Mouse (Mus musculus) kidney, embryonic 14.5 days (tissue): ENCODE measurements around the gene Sufu. TPM values are rescaled to one million over a fixed set of nuclear protein-coding genes. Genes with fewer than 3 reads are reported as not detected.

Experiments
- ATAC-seq: fragments of 200-750 bp; cut with Nextera tagmentation; 2 replicates; pipeline ENCODE4 v1.8.0; 2017; ENCODE audit warnings: moderate number of reproducible peaks, mild to moderate bottlenecking, moderate TSS enrichment, moderate library complexity; ENCODE audit not compliant: low FRiP score, low TSS enrichment
- H3K27ac ChIP-seq: fragments of 300-500 bp; sonication (generic); 2 replicates; pipeline ENCODE4 v1.5.1; 2014; ENCODE audit warnings: low read depth, mild to moderate bottlenecking, low read length, moderate library complexity, mixed read lengths
- H3K27me3 ChIP-seq: fragments of 300-500 bp; sonication (generic); 2 replicates; pipeline ENCODE4 v1.6.1; 2014; ENCODE audit warnings: mild to moderate bottlenecking, low read length; ENCODE audit not compliant: control insufficient read depth, insufficient read depth
- H3K36me3 ChIP-seq: fragments of 300-500 bp; sonication (generic); 2 replicates; pipeline ENCODE4 v1.6.1; 2014; ENCODE audit warnings: low read length, mixed read lengths; ENCODE audit not compliant: control insufficient read depth, insufficient read depth
- H3K4me1 ChIP-seq: fragments of 300-500 bp; sonication (generic); 2 replicates; pipeline ENCODE4 v1.6.1; 2014; ENCODE audit warnings: low read length, mixed read lengths; ENCODE audit not compliant: control insufficient read depth, insufficient read depth
- H3K4me2 ChIP-seq: fragments of 300-500 bp; sonication (generic); replicated peaks from 2 replicates; pipeline ENCODE4 v1.6.1; 2014; ENCODE audit warnings: low read depth, mild to moderate bottlenecking, low read length
- H3K4me3 ChIP-seq: fragments of 300-500 bp; sonication (generic); 2 replicates; pipeline ENCODE4 v1.5.1; 2014; ENCODE audit warnings: mild to moderate bottlenecking, low read length
- H3K9ac ChIP-seq: fragments of 300-500 bp; sonication (generic); 2 replicates; pipeline ENCODE4 v1.6.1; 2014; ENCODE audit warnings: low read depth, mild to moderate bottlenecking, low read length, moderate library complexity
- H3K9me3 ChIP-seq: fragments of 300-500 bp; sonication (generic); 2 replicates; pipeline ENCODE4 v1.6.1; 2016; ENCODE audit warnings: low read length; ENCODE audit not compliant: control insufficient read depth
- WGBS: fragments of 180-500 bp; shearing (Covaris S2); extraction: QIAGEN DNeasy Blood & Tissue Kit; methylation state at CpG from one replicate; pipeline ENCODE4 v1.1.7; 2014; 5-methylcytosine and 5-hydroxymethylcytosine counted together
- polyA plus RNA-seq: library from polyadenylated mRNA; unstranded; fragments of >200 nt; fragmentation: Nextera tagmentation; extraction: Ambion mirVana; gene quantifications from 2 replicates; pipeline ENCODE4 v1.2.1, GENCODE M21; 2014

Gene Sufu
- polyA plus RNA-seq, 1 experiment from 2014 or later: 48.8 TPM

DNA sequence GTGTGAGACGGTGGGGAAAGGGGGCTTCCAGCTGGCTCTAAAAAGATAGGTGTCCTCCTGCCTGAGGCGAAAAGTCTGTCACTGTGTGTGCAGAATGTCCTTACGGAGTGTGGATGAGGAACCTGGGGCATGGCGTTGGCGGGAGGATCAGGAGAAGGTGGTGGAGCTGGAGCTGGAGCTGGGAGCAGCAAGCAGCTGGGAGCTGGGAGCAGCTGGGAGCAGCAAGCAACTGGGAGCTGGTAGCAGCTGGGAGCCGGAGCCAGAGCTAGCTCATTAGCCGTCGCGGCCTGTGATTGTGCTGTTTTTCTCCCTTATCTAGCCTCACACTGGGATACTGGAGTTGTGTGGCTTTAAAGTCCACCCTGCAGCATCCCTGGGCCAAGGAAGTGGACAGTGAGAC lies 19.6 kb downstream of the Sufu start:
- H3K4me2 ChIP-seq: no peak overlapping the region
- no peaks in the 10 kb centered on the region for H3K27me3 ChIP-seq
- no peaks in the 10 kb centered on the region for H3K9me3 ChIP-seq
- H3K27ac ChIP-seq: no peak overlapping the region
- 0 out of 2 replicates have a peak, but pooled peaks cover 6% of the 10 kb centered on the region for H3K36me3 ChIP-seq
- H3K4me3 ChIP-seq: no peak overlapping the region
- WGBS: 77% methylated on average over 9 of the region's 9 CpGs
- no peak overlapping the region for H3K9ac ChIP-seq
- no peak for ATAC-seq
- H3K4me1 ChIP-seq: peaks cover 11% of the 10 kb centered on the region; the same call in 1 of the 2 replicates

DNA sequence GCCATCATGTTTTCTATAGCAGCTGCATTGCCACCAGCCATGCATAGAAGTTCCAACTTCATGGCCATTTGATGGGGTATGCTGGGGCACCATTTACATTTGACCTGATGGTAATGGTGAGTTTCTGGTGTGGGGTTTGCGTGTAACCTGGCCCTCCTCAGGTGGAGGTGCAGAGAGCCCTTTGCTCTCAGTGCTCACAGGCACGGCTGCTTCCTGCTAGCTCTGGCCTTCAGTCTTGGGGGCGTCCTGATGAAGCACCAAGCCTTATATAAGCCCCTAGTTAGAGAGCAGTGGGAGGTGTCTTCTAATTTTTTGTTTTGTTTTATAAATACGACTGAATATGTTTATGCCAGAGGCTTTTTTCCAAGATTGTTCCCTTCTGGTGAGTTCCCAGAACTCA lies 21.4 kb downstream of the Sufu start:
- H3K27ac ChIP-seq: no peak overlapping the region
- WGBS: 83% methylated on average over 4 of the region's 4 CpGs
- no peak for ATAC-seq

DNA sequence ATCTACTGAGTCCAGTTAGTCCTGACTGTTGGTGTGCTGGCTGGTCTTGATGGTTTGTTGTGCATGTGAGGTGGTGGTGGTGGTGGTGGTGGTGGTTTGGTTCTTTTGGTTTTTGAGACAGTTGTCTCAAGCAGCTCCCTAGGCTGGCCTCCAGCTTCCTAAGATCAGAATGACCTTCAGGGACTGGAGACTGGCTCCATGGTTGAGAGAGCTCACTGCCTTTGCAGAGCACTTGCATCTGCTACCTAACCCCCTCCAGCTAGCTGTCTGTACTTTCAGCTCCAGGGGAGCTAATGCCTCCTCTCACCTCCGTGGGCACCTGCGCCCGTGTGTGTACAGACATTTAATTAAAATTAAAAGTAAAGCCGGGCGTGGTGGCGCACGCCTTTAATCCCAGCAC lies 23.7 kb downstream of the Sufu start:
- Histone ChIP-seq H3K4me1 (peaks cover 27% of the 10 kb centered on the region), H3K4me2 (no peak overlapping the region), H3K4me3 (no peak overlapping the region), H3K9me3 (no peaks in the 10 kb centered on the region), H3K27ac (no peak overlapping the region), H3K27me3 (no peaks in the 10 kb centered on the region), H3K9ac (no peak overlapping the region), H3K36me3 (peaks cover 7% of the 10 kb centered on the region)
- no peak for ATAC-seq
- WGBS: 90% methylated on average over 7 of the region's 7 CpGs

More for the DNA sequence above, 21.4 kb downstream of the Sufu start:
- Histone ChIP-seq H3K27me3 (no peaks in the 10 kb centered on the region), H3K4me1 (peaks cover 27% of the 10 kb centered on the region), H3K4me2 (no peak overlapping the region), H3K4me3 (no peak overlapping the region), H3K9ac (no peak overlapping the region), H3K9me3 (no peaks in the 10 kb centered on the region), H3K36me3 (no peaks in the 10 kb centered on the region)

DNA sequence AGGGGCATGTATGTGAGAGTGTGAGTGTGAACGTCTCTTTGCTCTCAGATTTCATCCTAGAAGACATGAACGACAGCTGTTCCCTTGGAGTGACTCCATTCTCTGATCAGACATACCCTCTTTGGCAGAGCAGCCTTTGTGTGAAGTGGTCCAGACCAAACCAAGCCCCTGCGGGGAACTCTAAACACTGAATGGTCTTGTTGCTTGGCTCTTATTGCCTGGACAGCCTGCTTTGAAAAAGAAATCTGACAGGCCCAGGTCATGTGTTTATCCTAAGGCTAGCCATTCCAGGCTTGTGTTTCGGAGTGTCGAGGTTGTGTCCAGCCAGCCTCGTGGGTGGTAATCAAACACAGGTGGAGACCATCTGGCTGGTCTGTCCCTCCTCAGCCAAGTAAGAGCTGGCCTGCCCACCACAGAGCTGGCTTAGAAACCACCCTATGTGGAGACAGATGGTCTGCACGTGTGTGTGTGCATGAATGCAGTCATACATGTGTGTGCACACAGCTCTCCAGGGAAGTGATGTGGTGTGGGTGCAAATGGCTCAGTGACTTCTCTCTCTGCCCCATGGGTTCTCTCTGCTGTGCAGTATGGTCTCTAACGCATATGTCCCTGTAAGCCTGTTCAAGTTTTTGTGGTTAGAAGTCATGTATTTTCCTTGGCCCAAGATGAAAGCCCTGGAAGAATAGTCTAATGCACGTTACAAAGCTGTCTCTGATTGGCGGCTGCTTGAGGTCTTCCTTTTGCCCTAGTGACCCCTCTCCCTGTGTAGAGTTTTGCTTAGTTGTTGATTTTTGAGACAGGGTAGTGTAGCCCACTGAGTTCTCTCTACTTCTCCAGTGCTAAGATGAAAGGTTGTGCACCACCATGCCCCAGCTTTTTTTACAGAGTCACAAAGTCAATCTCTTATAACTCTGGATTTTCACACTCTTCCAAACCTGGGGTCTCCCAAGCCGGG lies 26.0 kb downstream of the Sufu start:
- Histone ChIP-seq H3K4me2 (no peak overlapping the region), H3K9me3 (no peaks in the 10 kb centered on the region), H3K4me3 (no peak overlapping the region), H3K36me3 (peaks cover 20% of the 10 kb centered on the region), H3K27ac (peak overlapping the region; percentile 2; the same call in 1 of the 2 replicates), H3K9ac (no peak overlapping the region), H3K27me3 (no peaks in the 10 kb centered on the region), H3K4me1 (peaks cover 27% of the 10 kb centered on the region)
- WGBS: 35% methylated on average over 11 of the region's 11 CpGs
- ATAC-seq: peak; percentile 49; the same call in 1 of the 2 replicates

DNA sequence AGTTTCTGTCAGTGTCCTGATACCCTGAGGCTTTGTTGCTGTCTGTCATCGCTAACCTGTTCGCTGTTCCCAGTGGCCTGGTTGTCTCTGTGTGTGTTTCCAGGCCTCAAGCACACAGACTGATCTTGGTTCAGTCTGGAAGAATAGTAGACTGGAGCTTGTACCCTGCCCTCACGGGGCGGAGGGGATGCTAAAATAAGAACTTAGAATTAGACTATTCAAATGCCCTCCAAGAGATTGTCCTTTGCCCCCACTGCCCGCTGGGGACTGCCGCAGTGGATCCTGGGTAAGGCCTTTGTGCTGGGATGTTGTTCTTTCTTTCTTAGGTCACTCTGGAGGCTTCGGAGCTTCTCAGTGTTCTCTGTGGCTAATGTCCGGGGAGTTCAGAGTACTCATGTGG lies 28.6 kb downstream of the Sufu start:
- peaks cover 20% of the 10 kb centered on the region for H3K4me1 ChIP-seq
- H3K9me3 ChIP-seq: 0 out of 2 replicates have a peak, but pooled peaks cover 3% of the 10 kb centered on the region
- H3K4me3 ChIP-seq: no peak overlapping the region
- H3K4me2 ChIP-seq: no peak overlapping the region
- peaks cover 28% of the 10 kb centered on the region for H3K36me3 ChIP-seq
- no peak for ATAC-seq
- H3K27ac ChIP-seq: no peak overlapping the region
- no peak overlapping the region for H3K9ac ChIP-seq
- no peaks in the 10 kb centered on the region for H3K27me3 ChIP-seq
- WGBS: 91% methylated on average over 8 of the region's 8 CpGs

DNA sequence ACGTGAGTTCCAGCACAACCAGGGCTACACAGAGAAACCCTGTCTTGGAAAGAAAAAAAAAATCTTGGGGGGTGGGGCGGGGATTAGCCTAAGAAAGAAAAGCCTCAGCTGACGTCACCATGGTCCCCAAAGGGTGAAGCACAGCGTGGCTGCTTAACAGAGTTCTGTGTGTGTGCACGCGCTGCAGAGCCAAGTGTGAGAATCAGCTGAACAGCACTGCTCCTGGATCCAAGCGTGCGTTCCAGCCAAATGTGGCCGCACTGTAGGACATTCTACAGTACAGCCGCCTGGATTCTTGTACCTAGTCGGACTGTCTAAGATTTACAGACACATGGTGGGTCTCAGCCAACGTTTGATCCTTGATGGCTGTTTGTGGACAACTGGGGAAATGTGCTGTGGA lies 29.8 kb downstream of the Sufu start:
- Histone ChIP-seq H3K4me1 (peaks cover 15% of the 10 kb centered on the region), H3K36me3 (peaks cover 28% of the 10 kb centered on the region), H3K27me3 (no peaks in the 10 kb centered on the region), H3K4me3 (no peak overlapping the region), H3K9me3 (0 out of 2 replicates have a peak, but pooled peaks cover 3% of the 10 kb centered on the region), H3K4me2 (no peak overlapping the region), H3K9ac (no peak overlapping the region), H3K27ac (no peak overlapping the region)
- no peak for ATAC-seq
- WGBS: 85% methylated on average over 12 of the region's 12 CpGs

DNA sequence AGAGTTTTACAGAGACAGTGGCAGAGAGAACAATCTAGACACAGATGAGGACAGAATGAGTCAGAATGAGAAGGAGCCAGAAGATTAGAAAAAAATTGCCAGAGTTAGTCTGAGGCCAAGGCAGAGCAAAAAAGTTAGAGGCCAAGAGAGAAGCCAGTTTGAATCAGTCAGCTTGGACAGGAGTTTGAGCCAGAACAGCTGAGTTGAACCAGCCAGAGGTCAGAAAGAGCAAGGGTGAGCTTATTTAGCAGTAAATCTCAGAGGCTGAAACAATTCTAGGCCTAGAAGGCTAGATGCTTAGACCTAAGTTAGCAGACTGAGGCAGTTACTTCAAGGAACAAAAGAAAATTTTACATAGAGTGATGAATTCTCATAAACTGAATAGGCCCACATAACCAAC lies 32.6 kb downstream of the Sufu start:
- H3K27ac ChIP-seq: no peak overlapping the region
- ATAC-seq: no peak
- H3K9me3 ChIP-seq: 0 out of 2 replicates have a peak, but pooled peaks cover 3% of the 10 kb centered on the region
- H3K4me2 ChIP-seq: no peak overlapping the region
- H3K27me3 ChIP-seq: no peaks in the 10 kb centered on the region
- no peak overlapping the region for H3K9ac ChIP-seq
- H3K36me3 ChIP-seq: peaks cover 28% of the 10 kb centered on the region
- H3K4me1 ChIP-seq: no peaks in the 10 kb centered on the region
- no peak overlapping the region for H3K4me3 ChIP-seq

DNA sequence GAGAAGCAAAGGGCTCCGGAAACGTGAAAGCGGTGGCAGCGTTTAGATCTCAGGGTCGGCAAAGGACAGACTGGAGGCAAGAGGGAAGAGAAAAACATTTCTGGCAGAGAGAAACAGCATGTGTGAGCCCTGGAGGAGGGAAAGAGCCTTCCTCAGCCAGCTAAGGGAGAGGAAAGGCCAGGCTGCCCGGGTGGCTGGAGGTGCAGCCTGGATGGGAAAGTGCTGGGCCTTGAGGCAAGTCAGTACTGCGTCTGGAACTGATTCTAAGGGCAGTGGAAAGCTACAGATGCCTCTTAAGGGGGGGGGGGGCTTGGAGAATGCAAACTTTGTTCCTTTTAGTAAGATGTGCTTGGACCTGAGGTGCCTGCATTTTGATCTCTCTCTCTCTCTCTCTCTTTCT lies 37.0 kb downstream of the Sufu start:
- Histone ChIP-seq H3K27ac (no peak overlapping the region), H3K4me3 (no peak overlapping the region), H3K9ac (no peak overlapping the region), H3K4me1 (no peaks in the 10 kb centered on the region), H3K27me3 (no peaks in the 10 kb centered on the region), H3K9me3 (no peaks in the 10 kb centered on the region), H3K36me3 (no peaks in the 10 kb centered on the region), H3K4me2 (no peak overlapping the region)
- no peak for ATAC-seq
- WGBS: 70% methylated on average over 7 of the region's 7 CpGs

DNA sequence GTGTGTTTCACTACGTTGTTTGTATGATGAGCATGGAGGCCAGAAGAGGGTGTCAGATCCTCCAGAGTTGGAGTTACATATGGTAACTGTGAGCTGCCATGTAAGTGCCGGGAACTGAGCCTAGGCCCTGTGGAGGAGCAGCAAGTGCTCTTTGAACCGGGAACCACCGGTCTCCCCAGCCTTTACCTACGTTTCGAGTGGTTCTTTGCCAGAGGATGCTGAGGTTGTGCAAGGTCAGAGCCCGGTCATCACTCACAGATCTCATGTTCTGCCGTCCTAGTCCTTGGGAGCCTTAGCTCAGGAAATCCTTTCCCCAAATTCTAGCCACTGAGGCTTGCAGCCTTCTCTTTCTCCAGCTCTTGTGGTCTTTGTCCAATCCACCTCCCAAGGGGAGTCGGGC lies 37.5 kb downstream of the Sufu start:
- H3K4me2 ChIP-seq: no peak overlapping the region
- H3K36me3 ChIP-seq: no peaks in the 10 kb centered on the region
- no peaks in the 10 kb centered on the region for H3K4me1 ChIP-seq
- no peak; the same call in 1 of the 2 replicates for ATAC-seq
- 61% methylated on average over 9 of the region's 9 CpGs for WGBS
- no peak overlapping the region for H3K27ac ChIP-seq
- no peak overlapping the region for H3K9ac ChIP-seq
- no peaks in the 10 kb centered on the region for H3K9me3 ChIP-seq
- H3K4me3 ChIP-seq: no peak overlapping the region
- no peaks in the 10 kb centered on the region for H3K27me3 ChIP-seq
